Mouse (Mus musculus): ENCODE results near the gene Foxn2.
"Not testable (repeated sequence)": the region's sequence is repeated elsewhere in the genome, so short reads cannot be mapped to it uniquely, and the experiment has no call there.

The Foxn2 gene

GRCm38 (mm10) chr17:88441432-88442174 is 1.1 kb downstream of the Foxn2 start:
- DNase-seq (ENCODE audit: inconsistent ontology term), result peak; percentile 88

DNA sequence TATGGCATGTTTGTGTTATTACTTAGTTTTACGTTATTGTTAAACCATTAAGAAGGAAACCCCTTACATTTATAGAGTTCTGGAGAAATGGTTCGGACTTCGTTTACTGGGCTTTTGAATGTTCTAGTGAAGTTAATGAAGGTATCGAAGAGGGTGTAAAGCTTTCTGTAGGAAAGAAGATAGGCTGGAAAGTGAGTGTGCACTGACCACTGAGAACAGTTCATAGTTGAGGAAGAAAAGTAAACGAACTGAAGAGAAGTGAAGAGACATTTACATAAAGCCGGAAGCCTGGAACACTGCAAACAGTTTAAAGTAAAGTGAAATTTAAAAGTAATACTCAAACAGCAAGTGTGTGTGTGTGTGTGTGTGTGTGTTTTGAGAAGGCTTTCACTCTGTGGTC is 2.1 kb downstream of the Foxn2 start:
- DNase-seq (ENCODE audit: inconsistent ontology term), result no peak

GRCm38 (mm10) chr17:88443186-88443585 is 2.7 kb downstream of the Foxn2 start:
- no peak for DNase-seq (ENCODE audit: inconsistent ontology term)

GRCm38 (mm10) chr17:88458079-88458478 is 17.6 kb downstream of the Foxn2 start:
- no peak for DNase-seq (ENCODE audit: inconsistent ontology term)

- no peak for DNase-seq (ENCODE audit: inconsistent ontology term)
These were observed 19.0 kb downstream of the Foxn2 start for GRCm38 (mm10) chr17:88459516-88459915.

DNA sequence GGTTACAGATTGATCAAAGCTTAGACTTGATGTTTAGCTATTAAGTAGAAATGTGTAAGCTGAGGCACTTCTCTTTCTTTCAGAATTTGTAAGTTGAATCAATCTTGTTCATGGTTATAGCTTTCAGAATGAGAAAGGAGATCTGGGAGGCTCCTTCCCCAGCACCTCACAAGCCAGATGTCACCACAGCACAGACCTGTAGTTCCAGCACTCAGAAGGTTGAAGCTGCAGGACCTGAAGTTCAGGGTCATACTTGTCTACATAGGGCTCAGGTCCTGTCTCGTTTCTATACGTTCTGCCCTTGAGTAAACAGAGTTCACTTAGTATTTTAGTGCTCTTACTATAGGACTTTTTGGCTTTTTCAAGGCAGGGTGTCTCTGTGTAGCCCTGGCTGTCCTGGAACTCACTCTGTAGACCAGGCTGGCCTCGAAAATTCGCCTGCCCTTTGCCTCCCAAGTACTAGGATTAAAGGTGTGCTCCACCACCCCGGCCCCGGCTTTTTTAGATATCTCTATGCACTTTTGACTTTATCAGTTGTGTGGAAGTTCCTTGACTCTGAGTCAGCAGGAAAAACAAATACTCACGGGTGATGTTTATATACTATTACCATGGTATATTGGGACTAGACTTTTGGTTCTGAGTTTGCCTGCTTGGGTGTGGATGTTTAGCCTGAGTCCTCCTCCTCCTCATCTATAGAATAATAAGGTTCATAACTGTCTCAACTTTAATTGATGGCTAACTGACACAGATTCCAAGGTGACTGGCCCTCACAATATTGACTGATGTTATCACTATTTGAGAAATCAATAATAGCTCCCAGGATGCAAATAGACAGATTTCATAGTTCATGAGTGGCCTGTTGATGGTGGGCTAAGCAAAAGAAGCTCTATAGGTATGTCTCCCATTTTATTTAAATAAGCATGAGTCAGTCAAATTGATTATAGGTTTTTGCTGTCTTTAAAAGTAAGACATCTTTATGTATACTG is 19.7 kb downstream of the Foxn2 start:
- DNase-seq (ENCODE audit: inconsistent ontology term), result no peak

- peak; percentile 91 for DNase-seq (ENCODE audit: inconsistent ontology term)
These were observed 22.1 kb downstream of the Foxn2 start for GRCm38 (mm10) chr17:88462658-88463057.

DNA sequence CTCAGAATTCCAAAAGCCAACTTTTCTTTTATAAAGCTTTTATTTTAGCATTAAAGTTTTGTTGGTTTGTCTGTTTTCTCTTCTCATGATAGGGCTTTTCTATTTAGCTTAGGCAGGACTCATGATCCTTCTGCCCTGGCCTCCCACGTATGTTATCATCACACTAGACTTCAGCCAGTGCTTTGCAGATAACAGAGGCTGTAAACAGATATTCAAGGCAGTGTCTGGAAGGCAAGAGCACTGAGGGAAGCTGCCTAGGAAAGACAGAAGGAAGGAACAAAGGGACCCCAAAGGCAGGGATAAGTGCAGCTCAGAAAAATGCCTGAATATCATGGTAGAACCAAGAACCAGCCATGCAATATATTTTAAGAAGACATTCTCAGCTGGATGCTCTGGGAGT is 26.1 kb downstream of the Foxn2 start:
- DNase-seq (ENCODE audit: inconsistent ontology term), result no peak

- no peak for DNase-seq (ENCODE audit: inconsistent ontology term)
These were observed 27.2 kb downstream of the Foxn2 start for GRCm38 (mm10) chr17:88467696-88468095.

DNA sequence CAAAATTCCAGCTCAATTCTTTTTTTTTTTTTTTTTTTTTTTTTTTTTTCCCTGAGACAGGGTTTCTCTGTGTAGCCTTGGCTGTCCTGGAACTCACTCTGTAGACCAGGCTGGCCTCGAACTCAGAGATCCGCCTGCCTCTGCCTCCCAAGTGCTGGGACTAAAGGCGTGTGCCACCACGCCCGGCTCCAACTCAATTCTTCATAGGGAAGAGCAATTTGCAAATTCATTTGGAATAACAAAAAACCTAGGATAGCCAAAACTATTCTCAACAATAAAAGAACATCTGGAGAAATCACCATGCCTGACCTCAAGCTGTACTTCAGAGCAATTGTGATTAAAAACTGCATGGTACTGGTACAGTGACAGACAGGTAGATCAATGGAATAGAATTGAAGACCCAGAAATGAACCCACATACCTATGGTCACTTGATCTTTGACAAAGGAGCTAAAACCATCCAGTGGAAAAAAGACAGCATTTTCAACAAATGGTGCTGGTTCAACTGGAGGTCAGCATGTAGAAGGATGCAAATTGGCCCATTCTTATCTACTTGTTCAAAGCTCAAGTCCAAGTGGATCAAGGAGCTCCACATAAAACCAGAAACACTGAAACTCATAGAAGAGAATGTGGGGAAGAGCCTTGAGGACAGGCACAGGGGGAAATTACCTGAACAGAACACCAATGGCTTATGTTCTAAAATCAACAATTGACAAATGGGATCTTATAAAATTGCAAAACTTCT is 28.3 kb downstream of the Foxn2 start:
- DNase-seq (ENCODE audit: inconsistent ontology term), result not testable (repeated sequence)

DNA sequence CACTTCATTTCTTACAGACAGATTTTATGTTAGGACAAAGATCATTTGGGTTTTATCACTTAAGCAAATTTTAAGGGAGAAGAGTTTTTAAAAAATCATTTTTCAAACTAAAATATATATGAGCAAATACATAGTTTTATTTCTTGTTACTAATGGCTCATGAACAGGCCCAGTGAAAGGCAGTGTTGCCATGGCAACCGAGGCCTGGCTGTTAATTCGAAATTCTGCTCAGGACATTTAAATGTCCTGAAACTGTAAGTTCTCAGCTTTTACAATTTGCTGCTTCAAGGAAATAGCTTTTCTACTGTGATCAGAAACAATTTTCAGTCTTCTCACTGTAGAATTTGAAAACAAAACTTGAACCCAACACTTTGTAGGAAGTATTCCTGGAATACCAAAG is 33.3 kb downstream of the Foxn2 start:
- DNase-seq (ENCODE audit: inconsistent ontology term), result no peak

DNA sequence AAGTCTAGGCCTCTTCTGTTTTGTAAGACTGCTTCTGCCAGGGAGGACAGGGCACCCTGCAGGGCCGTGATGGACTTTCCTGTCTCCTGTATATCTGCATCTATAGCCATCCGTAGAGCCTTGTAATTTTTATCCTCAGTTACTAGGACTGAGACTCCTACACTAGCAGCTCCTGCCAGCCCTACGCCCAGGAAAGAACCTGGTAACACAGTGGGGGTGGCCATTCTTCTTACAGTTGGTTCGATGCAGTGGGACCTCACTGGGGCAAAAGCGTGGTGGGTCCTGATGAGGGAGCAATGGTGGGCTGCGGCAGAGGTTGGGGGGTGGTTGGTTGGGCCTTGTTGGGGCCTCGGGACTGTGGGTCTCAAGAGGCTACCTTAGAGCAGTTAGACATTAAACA is 36.7 kb downstream of the Foxn2 start:
- no peak for DNase-seq (ENCODE audit: inconsistent ontology term)

DNA sequence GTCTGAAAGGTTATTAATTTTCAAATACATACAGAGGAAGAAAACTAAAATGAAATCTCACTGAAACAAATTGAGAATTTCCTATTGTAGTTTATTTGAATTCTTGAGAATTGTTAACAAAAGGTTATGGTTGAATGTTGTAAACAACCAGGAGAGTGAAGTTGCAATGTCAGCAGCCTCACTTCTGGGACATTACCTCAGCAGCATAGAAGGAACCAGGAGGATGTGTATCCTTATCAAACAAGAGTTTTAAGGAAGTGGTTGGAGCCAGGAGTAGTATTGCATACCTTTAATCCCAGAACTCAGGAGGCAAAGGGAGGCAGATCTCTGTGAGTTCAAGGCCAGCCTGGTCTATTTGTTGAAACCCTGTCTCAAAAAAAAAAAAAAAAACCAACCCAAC is 37.2 kb downstream of the Foxn2 start:
- DNase-seq (ENCODE audit: inconsistent ontology term), result no peak

- DNase-seq (ENCODE audit: inconsistent ontology term), result no peak
These were observed 38.5 kb downstream of the Foxn2 start for GRCm38 (mm10) chr17:88479040-88479439.

DNA sequence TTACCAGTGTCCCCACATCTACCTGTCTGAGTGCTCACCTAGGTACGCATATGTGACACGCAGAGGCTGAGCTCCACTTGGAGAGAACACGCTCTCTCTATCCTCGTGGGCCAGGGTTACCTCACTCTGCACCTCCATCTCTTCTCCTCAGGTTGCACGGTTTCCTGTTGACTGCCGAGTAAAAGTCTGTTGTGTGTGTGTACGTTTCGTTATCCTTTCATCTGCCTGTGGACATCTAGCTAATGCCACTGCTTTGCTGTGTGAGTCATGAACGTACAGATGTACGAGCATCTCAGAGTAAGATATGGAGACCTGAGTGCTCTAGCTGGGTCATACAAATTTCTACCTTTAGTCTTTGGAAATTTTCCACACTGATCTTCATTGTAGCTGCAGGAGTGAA is 39.9 kb downstream of the Foxn2 start:
- DNase-seq (ENCODE audit: inconsistent ontology term), result no peak

DNA sequence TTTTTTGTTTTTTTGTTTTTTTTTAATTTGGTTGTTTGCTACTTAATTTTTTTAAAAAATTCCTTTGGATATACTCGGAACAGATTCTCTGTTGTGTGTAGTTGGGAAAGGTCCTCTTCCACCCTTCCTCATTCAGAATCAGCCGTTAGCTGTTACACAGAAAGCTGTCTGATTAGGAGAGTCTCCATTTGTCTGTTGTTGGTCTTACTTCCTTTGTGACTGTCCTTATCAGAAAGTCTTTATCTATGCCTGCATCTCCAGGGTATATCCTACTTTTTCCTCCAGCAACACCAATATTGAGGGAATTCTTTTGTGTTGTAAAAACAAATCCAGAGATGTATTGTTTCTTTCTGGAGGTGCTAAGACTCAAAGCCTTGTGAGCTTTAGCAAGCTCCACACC is 40.6 kb downstream of the Foxn2 start:
- DNase-seq (ENCODE audit: inconsistent ontology term), result no peak

DNA sequence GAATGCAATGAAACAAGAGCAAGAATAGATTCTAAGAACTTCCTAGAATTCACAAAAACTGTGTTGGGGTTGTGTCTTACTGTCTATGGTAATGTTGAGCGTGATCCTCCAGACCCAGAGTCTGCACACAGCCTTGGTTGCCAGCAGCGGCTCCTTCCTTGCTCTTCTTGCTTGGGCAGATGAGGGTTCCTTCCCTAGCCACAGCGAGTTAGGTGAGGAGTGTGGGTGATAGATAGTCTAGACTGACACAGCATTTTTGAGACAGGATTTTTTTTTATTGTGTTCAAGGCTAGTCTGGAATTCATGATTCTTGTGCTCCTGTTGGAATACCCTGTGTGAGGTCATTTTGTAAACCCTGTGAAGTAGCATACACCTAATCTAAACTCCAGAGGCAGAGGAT is 41.1 kb downstream of the Foxn2 start:
- DNase-seq (ENCODE audit: inconsistent ontology term), result no peak

DNA sequence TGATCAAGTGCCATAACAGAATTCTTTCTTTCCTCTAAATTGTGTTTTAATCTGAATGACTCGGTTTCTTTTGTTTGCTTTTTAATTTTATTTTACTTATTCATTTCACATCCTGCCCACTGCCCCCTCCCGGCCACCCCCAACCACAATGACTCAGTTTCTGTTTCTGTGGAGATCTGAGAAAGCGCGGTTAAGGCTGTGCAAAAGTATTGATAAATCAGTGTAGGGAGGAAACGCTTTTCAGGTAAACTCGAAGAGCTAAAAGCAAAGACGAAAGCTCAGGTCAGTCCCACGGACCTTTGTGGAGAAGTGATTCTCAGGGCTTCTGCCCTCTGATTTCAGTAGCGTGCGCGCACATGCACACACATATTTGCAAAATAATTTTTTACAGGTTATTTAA is 44.0 kb downstream of the Foxn2 start:
- no peak for DNase-seq (ENCODE audit: inconsistent ontology term)

DNA sequence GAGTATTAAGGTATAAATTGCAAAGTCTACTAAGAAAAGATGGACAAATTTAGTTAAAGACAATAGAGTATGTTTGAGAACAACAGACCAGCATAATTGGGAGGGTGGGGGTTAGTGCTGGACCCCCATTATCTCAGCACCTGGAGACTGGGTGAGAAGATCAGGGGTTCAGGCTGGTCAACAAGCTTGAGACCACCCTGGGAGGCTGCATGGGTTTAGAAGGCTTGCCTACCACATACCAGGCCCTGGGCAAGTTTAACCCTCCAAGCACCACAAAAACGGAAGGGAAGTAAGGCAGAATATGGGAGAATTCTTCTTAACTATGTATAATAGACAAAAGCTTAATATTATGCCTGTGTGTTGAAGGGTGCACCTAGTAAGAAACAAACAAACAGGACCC is 44.4 kb downstream of the Foxn2 start:
- DNase-seq (ENCODE audit: inconsistent ontology term), result no peak

- DNase-seq (ENCODE audit: inconsistent ontology term), result no peak
These were observed 50.0 kb downstream of the Foxn2 start for GRCm38 (mm10) chr17:88490546-88490945.

- DNase-seq (ENCODE audit: inconsistent ontology term), result no peak
These were observed 51.0 kb downstream of the Foxn2 start for GRCm38 (mm10) chr17:88491366-88492106.

GRCm38 (mm10) chr17:88492107-88492460 is 51.6 kb downstream of the Foxn2 start:
- DNase-seq (ENCODE audit: inconsistent ontology term), result no peak

All from Muller cell, postnatal 12 days (primary cell).